Mouse (Mus musculus) hindbrain, embryonic 11.5 days (tissue): ENCODE results near the gene Dnah5. TPM values are rescaled to one million over a fixed set of nuclear protein-coding genes. Genes with fewer than 3 reads are reported as not detected.
"Not testable (repeated sequence)": the region's sequence is repeated elsewhere in the genome, so short reads cannot be mapped to it uniquely, and the experiment has no call there.

Source experiments
- ATAC-seq: fragments of 200-750 bp; cut with Nextera tagmentation; 2 replicates; pipeline ENCODE4 v1.8.0; 2017; ENCODE audit warnings: mild to moderate bottlenecking, moderate TSS enrichment, moderate library complexity; ENCODE audit not compliant: low FRiP score
- DNase-seq: peaks from one replicate; pipeline ENCODE4 v3.0.0-alpha.2; 2015; ENCODE audit warnings: low spot score
- H3K27ac ChIP-seq: fragments of 300-500 bp; sonication (generic); 2 replicates; pipeline ENCODE4 v1.5.1; 2014; ENCODE audit warnings: mild to moderate bottlenecking, low read depth, low read length
- H3K27me3 ChIP-seq: fragments of 300-500 bp; sonication (generic); 2 replicates; pipeline ENCODE4 v1.6.1; 2014; ENCODE audit warnings: mild to moderate bottlenecking, low read length, moderate library complexity, mixed read lengths; ENCODE audit not compliant: control insufficient read depth, insufficient read depth
- H3K36me3 ChIP-seq: fragments of 300-500 bp; sonication (generic); 2 replicates; pipeline ENCODE4 v1.6.1; 2014; ENCODE audit warnings: mild to moderate bottlenecking, low read length, moderate library complexity, mixed read lengths; ENCODE audit not compliant: control insufficient read depth, insufficient read depth
- H3K4me1 ChIP-seq: fragments of 300-500 bp; sonication (generic); replicated peaks from 2 replicates; pipeline ENCODE4 v1.6.1; 2014; ENCODE audit warnings: low read length, mixed read lengths; ENCODE audit not compliant: control insufficient read depth, insufficient read depth
- H3K4me2 ChIP-seq: fragments of 300-500 bp; sonication (generic); replicated peaks from 2 replicates; pipeline ENCODE4 v1.6.1; 2014; ENCODE audit warnings: mild to moderate bottlenecking, low read depth, low read length
- H3K4me3 ChIP-seq: fragments of 300-500 bp; sonication (generic); 2 replicates; pipeline ENCODE4 v1.5.1; 2014; ENCODE audit warnings: low read depth, low read length
- H3K9ac ChIP-seq: fragments of 300-500 bp; sonication (generic); 2 replicates; pipeline ENCODE4 v1.6.1; 2014; ENCODE audit warnings: low read depth, low read length
- H3K9me3 ChIP-seq: fragments of 300-500 bp; sonication (generic); 2 replicates; pipeline ENCODE4 v1.6.1; 2016; ENCODE audit warnings: low read length; ENCODE audit not compliant: control insufficient read depth
- WGBS: fragments of 180-500 bp; shearing (Covaris S2); extraction: QIAGEN DNeasy Blood & Tissue Kit; methylation state at CpG from one replicate; pipeline ENCODE4 v1.1.7; 2014; 5-methylcytosine and 5-hydroxymethylcytosine counted together
- polyA plus RNA-seq: library from polyadenylated mRNA; unstranded; fragments of >200 nt; fragmentation: Nextera tagmentation; extraction: Ambion mirVana; gene quantifications from 2 replicates; pipeline ENCODE4 v1.2.1, GENCODE M21; 2014

Gene Dnah5
- polyA plus RNA-seq, 1 experiment from 2014 or later = 0.49 TPM

GRCm38 (mm10) chr15:28461091-28461778 is 257.7 kb downstream of the Dnah5 start:
- H3K27me3 ChIP-seq, H3K4me2 ChIP-seq, H3K4me3 ChIP-seq, H3K9me3 ChIP-seq, H3K9ac ChIP-seq, H3K36me3 ChIP-seq, ATAC-seq, DNase-seq, H3K4me1 ChIP-seq, H3K27ac ChIP-seq: not testable (repeated sequence)
- WGBS = 92% methylated on average over 2 of the region's 2 CpGs

GRCm38 (mm10) chr15:28466591-28467247 is 263.2 kb downstream of the Dnah5 start:
- DNase-seq (no peak), ATAC-seq (no peak)
- no peak overlapping the region for H3K4me3 ChIP-seq
- 95% methylated on average over 3 of the region's 3 CpGs for WGBS
- no peak overlapping the region for H3K27ac ChIP-seq
- no peaks in the 10 kb centered on the region for H3K4me1 ChIP-seq
- no peaks in the 10 kb centered on the region for H3K9me3 ChIP-seq
- no peaks in the 10 kb centered on the region for H3K36me3 ChIP-seq
- no peaks in the 10 kb centered on the region for H3K27me3 ChIP-seq
- no peak overlapping the region for H3K9ac ChIP-seq
- H3K4me2 ChIP-seq = no peak overlapping the region

- Histone ChIP-seq H3K27ac (no peak overlapping the region), H3K4me1 (no peaks in the 10 kb centered on the region), H3K9ac (no peak overlapping the region), H3K4me2 (no peak overlapping the region), H3K27me3 (no peaks in the 10 kb centered on the region), H3K9me3 (no peaks in the 10 kb centered on the region), H3K36me3 (no peaks in the 10 kb centered on the region), H3K4me3 (no peak overlapping the region)
- ATAC-seq (no peak), DNase-seq (no peak)
- whole genome bisulfite sequencing = 65% methylated on average over 6 of the region's 6 CpGs
Measured at GRCm38 (mm10) chr15:28473749-28474390, 270.3 kb downstream of the Dnah5 start.

GRCm38 (mm10) chr15:28502820-28503219 is 299.3 kb downstream of the Dnah5 start:
- no peak overlapping the region for H3K4me2 ChIP-seq
- 61% methylated on average over 4 of the region's 4 CpGs for WGBS
- ATAC-seq (no peak), DNase-seq (no peak)
- no peaks in the 10 kb centered on the region for H3K36me3 ChIP-seq
- no peak overlapping the region for H3K4me3 ChIP-seq
- H3K27ac ChIP-seq = no peak overlapping the region
- no peak overlapping the region for H3K9ac ChIP-seq
- no peaks in the 10 kb centered on the region for H3K9me3 ChIP-seq
- no peaks in the 10 kb centered on the region for H3K27me3 ChIP-seq
- no peaks in the 10 kb centered on the region for H3K4me1 ChIP-seq

GRCm38 (mm10) chr15:28515176-28515575 is 311.6 kb downstream of the Dnah5 start:
- 70% methylated on average over 4 of the region's 4 CpGs for WGBS

More at GRCm38 (mm10) chr15:28515176-28515575, 311.6 kb downstream of the Dnah5 start:
- Histone ChIP-seq H3K27ac (no peak overlapping the region), H3K9ac (no peak overlapping the region), H3K27me3 (no peaks in the 10 kb centered on the region), H3K9me3 (no peaks in the 10 kb centered on the region), H3K36me3 (no peaks in the 10 kb centered on the region), H3K4me1 (no peaks in the 10 kb centered on the region), H3K4me2 (no peak overlapping the region), H3K4me3 (no peak overlapping the region)
- ATAC-seq (no peak), DNase-seq (no peak)

Other genes with a start within 250 kb of the Dnah5 start
- 39.9 and 49.8 TPM in 2 replicates for gene Trio, start 177.9 kb upstream of the Dnah5 start, polyA plus RNA-seq